Mouse (Mus musculus) frontal cortex, postnatal 25 days (tissue): ENCODE data around the gene Hs2st1.

Experiments
- DNase-seq, 2 experiments: peaks; one replicate each; pipeline ENCODE4 v3.0.0; 2022; ENCODE audit warnings: low spot score in 2 of 2

Hs2st1 gene

DNA sequence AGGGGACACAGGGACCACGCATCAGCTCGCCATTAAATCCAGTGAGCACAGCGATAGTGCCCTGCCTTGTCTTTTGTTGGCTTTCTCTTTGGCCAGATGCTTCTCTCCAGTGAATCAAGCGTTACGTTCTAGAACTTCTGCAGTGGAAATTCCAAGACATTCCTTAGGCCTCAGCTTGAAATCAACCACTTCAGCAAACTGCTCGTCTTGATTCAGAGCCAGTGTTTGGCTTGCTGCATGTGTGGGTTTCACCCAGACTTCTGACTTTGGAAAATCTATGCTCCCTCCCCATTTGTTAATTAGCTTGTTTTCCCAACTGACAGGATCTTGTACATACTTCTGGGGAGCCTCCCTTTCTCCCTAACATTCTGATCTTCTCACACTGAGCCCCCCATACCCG lies 16.8 kb upstream of the Hs2st1 start:
- DNase-seq, result no peak

DNA sequence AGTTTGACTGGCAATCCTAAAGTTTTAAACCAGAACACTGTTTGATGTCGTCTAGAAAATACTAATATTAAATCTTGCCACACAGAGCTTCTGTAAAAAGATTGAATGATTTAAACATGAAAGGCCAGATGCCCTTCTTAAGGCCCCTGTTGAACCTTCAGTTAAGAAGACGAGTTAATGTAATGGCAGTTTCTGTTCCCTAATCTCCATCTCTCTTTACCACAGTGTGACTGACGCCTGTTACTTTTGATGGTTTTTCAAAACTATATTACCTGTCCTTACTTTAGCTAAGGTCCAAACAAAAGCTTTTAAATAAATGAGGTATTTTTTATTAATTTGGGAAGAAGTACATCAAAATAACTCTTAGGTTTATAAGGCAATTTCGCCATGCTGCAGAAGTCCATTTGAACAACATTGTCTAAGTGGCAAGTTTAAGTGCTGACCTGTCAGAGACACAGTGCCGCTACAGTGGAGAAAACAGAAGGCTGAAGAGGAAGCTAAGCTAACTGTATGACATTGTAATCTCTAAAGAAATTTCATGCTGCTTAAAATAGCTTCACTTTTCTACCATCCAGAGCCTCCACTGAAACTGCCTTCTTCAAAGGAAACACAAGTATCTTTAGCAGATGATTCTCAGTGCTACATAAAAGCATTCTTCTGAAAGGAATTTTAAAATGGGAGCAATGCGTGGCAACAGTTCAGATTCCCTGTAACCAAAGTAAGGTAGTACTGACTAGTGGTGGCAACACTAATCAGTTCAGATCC lies 15.0 kb upstream of the Hs2st1 start:
- DNase-seq, result no peak

DNA sequence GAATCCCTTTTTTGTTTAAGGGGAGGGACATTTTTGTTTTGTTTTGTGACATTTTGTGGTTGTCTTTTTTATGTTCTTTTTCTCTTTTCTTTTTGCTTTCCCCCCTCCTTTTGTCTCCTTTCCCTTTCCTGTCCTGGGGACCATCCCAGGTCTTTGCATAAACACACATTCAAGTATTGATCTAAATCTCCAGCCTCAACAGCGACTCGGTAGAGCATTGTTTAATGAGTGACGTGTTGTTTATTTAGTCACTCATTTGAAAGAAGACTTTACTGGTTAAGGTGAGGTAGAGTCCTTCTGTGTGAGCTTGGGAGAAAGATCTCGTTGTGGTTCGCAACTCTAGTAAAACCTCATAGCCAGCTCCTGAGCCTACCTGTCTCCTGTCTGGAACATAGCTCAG lies 13.8 kb upstream of the Hs2st1 start:
- no peak for DNase-seq

GRCm38 (mm10) chr3:144582306-144582705 lies 12.3 kb upstream of the Hs2st1 start:
- no peak for DNase-seq

DNA sequence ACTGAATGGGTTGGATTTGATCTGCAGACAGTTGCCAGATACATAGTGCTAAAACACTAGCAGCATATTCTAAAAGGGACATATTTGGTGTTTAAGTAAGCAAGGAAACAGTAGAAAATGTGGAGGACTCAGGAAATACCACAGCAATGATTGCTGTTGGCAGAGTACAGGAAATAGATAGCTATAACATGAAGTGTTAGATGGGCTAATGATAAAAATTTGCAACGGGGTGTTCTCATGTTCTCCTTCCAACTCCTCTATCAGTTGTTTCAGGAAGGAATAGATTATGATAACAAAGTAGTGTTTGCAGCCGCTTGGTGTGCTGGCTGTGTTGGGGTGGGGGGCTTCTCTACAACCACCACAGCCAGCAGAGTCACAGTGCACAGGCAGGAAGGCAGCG lies 11.9 kb upstream of the Hs2st1 start:
- DNase-seq, result no peak

DNA sequence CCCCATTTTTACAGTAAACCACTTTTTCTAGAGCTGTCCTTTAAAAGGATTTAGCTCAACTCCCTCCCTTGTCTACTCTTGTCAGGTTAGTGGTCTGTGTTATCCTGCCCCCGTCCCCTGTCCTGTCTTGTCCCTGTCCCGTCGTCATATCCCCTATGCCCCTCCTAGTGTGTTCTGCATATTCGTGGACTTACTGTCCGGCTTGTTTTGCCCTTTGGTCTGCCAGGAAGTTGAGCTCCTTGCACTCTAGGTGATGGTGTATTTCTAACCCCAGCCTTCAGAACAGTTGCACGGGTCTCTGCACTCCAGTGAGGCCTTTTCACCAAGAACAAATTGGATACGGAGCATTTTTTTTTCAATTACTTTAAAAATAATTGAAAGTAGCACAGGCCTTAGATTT lies 10.3 kb upstream of the Hs2st1 start:
- no peak for DNase-seq

DNA sequence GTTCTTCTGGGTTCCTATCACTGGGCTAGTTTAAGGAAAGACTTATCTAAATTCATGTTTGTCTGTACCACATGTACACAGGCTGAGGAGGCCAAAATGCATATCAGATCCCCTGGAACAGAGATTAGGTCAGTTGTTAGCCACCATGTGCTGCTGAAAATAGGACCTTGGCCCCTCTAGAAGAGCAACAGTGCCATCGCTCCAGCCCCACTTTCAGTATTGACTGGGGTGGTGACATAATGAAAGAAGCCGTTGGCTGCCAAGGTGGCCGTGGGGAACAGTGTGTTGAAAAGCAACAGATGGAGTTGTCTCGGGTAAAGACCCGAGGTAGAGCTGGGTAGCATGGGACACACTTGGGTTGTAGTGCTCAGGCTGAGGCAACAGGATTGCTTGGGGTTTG lies 9.8 kb upstream of the Hs2st1 start:
- DNase-seq, result no peak

DNA sequence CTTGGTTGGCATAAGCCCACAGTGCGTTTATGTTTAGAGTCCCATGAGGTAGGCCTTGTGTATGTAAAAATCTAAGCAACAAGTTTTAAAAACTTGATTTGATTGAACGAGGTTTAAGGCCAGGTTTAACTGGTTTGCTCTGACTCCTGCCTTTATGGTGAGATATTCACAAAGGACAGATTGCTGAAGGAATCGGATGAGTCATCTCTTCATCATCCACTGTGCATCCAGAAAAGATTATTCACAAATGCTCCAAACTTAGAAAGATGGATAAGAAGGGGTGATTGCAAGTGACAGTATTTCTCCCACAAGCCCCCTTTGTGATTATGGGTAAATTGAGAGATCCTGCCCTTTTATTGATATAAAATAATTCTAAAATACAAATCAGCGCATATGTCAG lies 8.9 kb upstream of the Hs2st1 start:
- no peak for DNase-seq

GRCm38 (mm10) chr3:144577366-144578340 lies 7.7 kb upstream of the Hs2st1 start:
- no peak for DNase-seq

DNA sequence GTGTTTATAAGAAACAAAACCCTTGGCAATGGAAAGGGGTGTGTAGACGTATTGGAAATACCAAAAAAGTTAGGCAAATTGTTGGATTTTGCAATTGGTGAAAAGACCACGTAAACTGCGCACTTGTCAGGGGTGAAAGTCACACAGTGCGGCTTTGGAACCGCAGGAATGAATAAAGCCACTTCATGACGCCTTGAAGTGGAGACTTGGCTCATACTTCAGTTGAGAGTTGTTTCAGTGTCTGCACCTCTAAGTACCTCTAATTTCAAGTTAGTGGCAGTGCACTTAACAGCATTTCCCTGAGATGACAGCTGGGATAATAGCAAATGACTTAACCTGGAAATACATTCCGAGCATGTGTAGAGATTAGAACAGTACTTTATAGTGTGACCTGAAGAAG lies 4.3 kb upstream of the Hs2st1 start:
- DNase-seq, result no peak

GRCm38 (mm10) chr3:144570816-144571487 lies 971 bp upstream of the Hs2st1 start:
- DNase-seq, result no peak

GRCm38 (mm10) chr3:144569401-144569971 lies 495 bp downstream of the Hs2st1 start:
- peak; percentile 23 to 30 for DNase-seq

DNA sequence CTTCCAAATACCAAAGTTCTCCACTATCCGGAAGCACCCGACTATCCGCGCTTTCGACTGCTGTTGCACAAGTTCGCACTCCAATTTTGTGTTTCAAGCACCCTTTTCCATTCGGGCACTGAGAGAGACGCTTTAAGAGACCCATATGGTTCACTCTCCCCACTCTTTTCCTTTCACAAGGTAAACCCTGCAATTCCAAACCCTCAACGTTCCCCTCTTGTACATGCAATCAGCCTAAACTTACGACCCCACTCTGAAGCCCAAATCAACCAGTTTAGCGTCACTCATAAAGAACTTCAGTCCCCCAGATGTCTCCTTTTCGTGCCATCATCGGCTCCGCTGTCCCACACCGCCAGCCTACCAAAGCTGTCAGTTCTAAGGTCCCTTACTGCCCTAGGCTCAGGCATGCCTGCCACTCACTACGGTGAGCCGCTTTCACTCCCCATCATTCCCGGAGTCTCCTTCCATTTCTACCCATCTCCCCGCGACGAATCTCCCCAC lies 1.1 kb downstream of the Hs2st1 start:
- DNase-seq, result no peak

GRCm38 (mm10) chr3:144565212-144565611 lies 4.8 kb downstream of the Hs2st1 start:
- DNase-seq, result no peak

GRCm38 (mm10) chr3:144563916-144564315 lies 6.1 kb downstream of the Hs2st1 start:
- no peak for DNase-seq

DNA sequence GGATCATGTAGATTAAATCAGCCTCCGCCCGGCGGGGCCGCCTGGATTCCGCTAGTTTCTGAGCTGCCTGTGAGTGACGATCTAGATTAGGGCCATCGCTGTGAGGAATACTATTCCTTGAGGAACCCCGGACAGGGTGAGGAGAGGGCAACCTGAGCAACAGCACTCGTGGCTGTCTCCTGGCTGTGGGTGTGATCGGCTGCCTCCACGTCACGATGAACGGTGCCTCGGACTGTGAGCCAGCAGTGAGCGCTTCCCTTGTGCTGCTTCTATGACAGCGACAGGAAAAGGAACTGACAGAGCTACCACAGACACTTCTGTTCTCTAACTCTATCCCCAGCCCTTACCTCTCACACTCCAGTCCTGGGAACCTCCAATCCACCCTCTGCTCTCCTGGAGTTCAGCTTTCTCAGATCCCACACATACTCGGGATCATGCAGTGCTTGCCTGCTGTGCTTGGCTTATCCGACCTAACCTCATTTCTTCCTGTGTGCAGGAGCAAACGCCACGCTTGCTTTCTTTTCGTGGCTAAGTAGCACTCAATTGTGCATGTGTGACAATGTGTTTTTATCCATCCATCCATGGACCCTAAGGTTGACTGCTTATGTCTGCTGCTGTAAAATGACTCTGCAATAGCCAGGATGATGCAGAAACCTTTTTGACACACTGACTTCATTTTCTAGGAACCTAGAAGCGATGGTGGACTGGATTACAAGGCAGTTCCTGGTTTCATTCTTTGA lies 8.3 kb downstream of the Hs2st1 start:
- no peak for DNase-seq

- DNase-seq, result no peak
Observed at GRCm38 (mm10) chr3:144558274-144558673, 11.7 kb downstream of the Hs2st1 start.

DNA sequence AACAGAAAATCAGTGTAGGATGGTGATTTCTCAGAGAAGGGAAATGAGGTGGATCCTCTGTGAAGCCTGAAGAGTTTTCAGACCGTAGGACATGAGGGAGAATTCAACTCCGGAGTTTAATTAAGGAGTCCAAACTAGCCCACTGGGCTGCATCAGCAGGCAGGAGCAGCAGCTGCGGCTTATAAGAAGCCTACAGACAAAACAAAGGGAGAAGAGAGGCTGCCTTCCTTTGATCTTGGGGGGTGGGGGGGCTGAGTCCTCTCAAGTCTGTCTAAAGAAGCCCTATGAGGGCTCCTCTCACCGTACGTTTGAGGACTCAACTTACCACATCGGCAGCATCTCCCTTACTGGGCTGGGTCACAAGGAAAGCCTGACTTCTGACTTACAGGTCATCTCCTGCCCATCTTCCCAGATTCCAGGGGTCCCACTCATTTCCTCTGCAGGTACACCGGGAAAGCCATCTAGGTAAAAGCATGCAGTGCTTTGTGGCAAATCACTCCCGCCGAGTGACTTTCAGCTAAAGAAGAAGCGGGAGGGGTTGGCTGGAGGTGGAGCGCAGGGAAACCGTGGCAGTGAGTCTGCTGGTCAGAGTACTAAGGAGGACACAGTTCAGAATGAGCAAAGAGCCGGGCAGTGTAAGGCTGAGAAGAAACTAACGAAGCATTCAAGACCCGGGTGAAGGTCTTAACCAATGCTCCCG lies 13.2 kb downstream of the Hs2st1 start:
- no peak for DNase-seq

GRCm38 (mm10) chr3:144555144-144555543 lies 14.8 kb downstream of the Hs2st1 start:
- no peak for DNase-seq

- DNase-seq, result no peak
Observed at GRCm38 (mm10) chr3:144554503-144554902, 15.5 kb downstream of the Hs2st1 start.
